Mouse (Mus musculus) forebrain, embryonic 15.5 days (tissue): ENCODE data around the gene Tspan9. TPM values are rescaled to one million over a fixed set of nuclear protein-coding genes. Genes with fewer than 3 reads are reported as not detected.
A peak's percentile ranks its signal among the peaks of the same experiment; 100 is the strongest.

Experiments
- ATAC-seq: fragments of 200-750 bp; cut with Nextera tagmentation; replicated peaks from 2 replicates; pipeline ENCODE4 v1.8.0; 2017; ENCODE audit warnings: mild to moderate bottlenecking, moderate TSS enrichment, moderate library complexity
- H3K27ac ChIP-seq: fragments of 300-500 bp; sonication (generic); replicated peaks from 2 replicates; pipeline ENCODE4 v1.5.1; 2015; ENCODE audit warnings: mild to moderate bottlenecking, inconsistent platforms
- H3K27me3 ChIP-seq: fragments of 300-500 bp; sonication (generic); 2 replicates; pipeline ENCODE4 v1.6.1; 2015; ENCODE audit warnings: inconsistent platforms
- H3K36me3 ChIP-seq: fragments of 300-500 bp; sonication (generic); 2 replicates; pipeline ENCODE4 v1.6.1; 2015; ENCODE audit warnings: mild to moderate bottlenecking, inconsistent platforms
- H3K4me1 ChIP-seq: fragments of 300-500 bp; sonication (generic); 2 replicates; pipeline ENCODE4 v1.6.1; 2015; ENCODE audit warnings: inconsistent platforms
- H3K4me2 ChIP-seq: fragments of 300-500 bp; sonication (generic); replicated peaks from 2 replicates; pipeline ENCODE4 v1.6.1; 2015; ENCODE audit warnings: mild to moderate bottlenecking, inconsistent platforms
- H3K4me3 ChIP-seq: fragments of 300-500 bp; sonication (generic); 2 replicates; pipeline ENCODE4 v1.5.1; 2015; ENCODE audit warnings: mild to moderate bottlenecking, inconsistent platforms
- H3K9ac ChIP-seq: fragments of 300-500 bp; sonication (generic); replicated peaks from 2 replicates; pipeline ENCODE4 v1.6.1; 2015; ENCODE audit warnings: mild to moderate bottlenecking, inconsistent platforms
- H3K9me3 ChIP-seq: fragments of 300-500 bp; sonication (generic); 2 replicates; pipeline ENCODE4 v1.6.1; 2016; ENCODE audit warnings: inconsistent platforms
- WGBS: fragments of 180-500 bp; shearing (Covaris S2); methylation state at CpG from one replicate; pipeline ENCODE4 v1.1.7; 2015; ENCODE audit warnings: mixed read lengths; 5-methylcytosine and 5-hydroxymethylcytosine counted together
- polyA plus RNA-seq: library from polyadenylated mRNA; unstranded; fragments of >200 nt; fragmentation: Nextera tagmentation; extraction: Ambion mirVana; gene quantifications from 2 replicates; pipeline ENCODE4 v1.2.1, GENCODE M21; 2015

The Tspan9 gene
- polyA plus RNA-seq, 1 experiment from 2014 or later: 45.9 TPM

GRCm38 (mm10) chr6:128011781-128012180 is 131.6 kb downstream of the Tspan9 start:
- Histone ChIP-seq H3K9me3 (no peaks in the 10 kb centered on the region), H3K27ac (no peak overlapping the region), H3K4me1 (peaks cover 10% of the 10 kb centered on the region), H3K9ac (no peak overlapping the region), H3K27me3 (no peaks in the 10 kb centered on the region), H3K4me2 (no peak overlapping the region), H3K36me3 (no peaks in the 10 kb centered on the region), H3K4me3 (no peak overlapping the region)
- ATAC-seq: no peak; the same call in 1 of the 2 replicates
- WGBS: 76% methylated on average over 17 of the region's 17 CpGs

GRCm38 (mm10) chr6:128011071-128011477 is 132.3 kb downstream of the Tspan9 start:
- Histone ChIP-seq H3K27me3 (no peaks in the 10 kb centered on the region), H3K9me3 (no peaks in the 10 kb centered on the region), H3K4me3 (no peak overlapping the region), H3K27ac (no peak overlapping the region), H3K36me3 (no peaks in the 10 kb centered on the region), H3K9ac (no peak overlapping the region), H3K4me2 (no peak overlapping the region), H3K4me1 (peaks cover 16% of the 10 kb centered on the region)
- WGBS: 73% methylated on average over 13 of the region's 13 CpGs
- ATAC-seq: no peak; the same call in 1 of the 2 replicates

- Histone ChIP-seq H3K9ac (no peak overlapping the region), H3K27ac (peak overlapping the region; percentile 33; the same call in 1 of the 2 replicates), H3K27me3 (no peaks in the 10 kb centered on the region), H3K36me3 (no peaks in the 10 kb centered on the region), H3K4me3 (no peak overlapping the region), H3K4me2 (no peak overlapping the region), H3K9me3 (no peaks in the 10 kb centered on the region), H3K4me1 (peaks cover 19% of the 10 kb centered on the region)
- peak; percentile 36; the same call in 1 of the 2 replicates for ATAC-seq
- 60% methylated on average over 11 of the region's 11 CpGs for WGBS
Observed at GRCm38 (mm10) chr6:128010135-128010971, 133.0 kb downstream of the Tspan9 start.

- H3K4me1 ChIP-seq: peaks cover 39% of the 10 kb centered on the region
Observed at GRCm38 (mm10) chr6:128007982-128008562, 135.3 kb downstream of the Tspan9 start.

GRCm38 (mm10) chr6:128007241-128007701 is 136.1 kb downstream of the Tspan9 start:
- no peak for ATAC-seq
- Histone ChIP-seq H3K4me3 (no peak overlapping the region), H3K27ac (no peak overlapping the region; the same call in 1 of the 2 replicates), H3K4me2 (no peak overlapping the region), H3K27me3 (no peaks in the 10 kb centered on the region), H3K9me3 (no peaks in the 10 kb centered on the region), H3K9ac (no peak overlapping the region), H3K36me3 (no peaks in the 10 kb centered on the region), H3K4me1 (peaks cover 39% of the 10 kb centered on the region)
- WGBS: 75% methylated on average over 12 of the region's 12 CpGs

More at GRCm38 (mm10) chr6:128007982-128008562, 135.3 kb downstream of the Tspan9 start:
- Histone ChIP-seq H3K9ac (no peak overlapping the region), H3K27me3 (no peaks in the 10 kb centered on the region), H3K4me2 (no peak overlapping the region), H3K9me3 (no peaks in the 10 kb centered on the region), H3K27ac (no peak overlapping the region), H3K36me3 (no peaks in the 10 kb centered on the region), H3K4me3 (no peak overlapping the region)
- WGBS: 73% methylated on average over 5 of the region's 5 CpGs
- ATAC-seq: no peak

GRCm38 (mm10) chr6:128006156-128006555 is 137.2 kb downstream of the Tspan9 start:
- no peaks in the 10 kb centered on the region for H3K27me3 ChIP-seq
- H3K9me3 ChIP-seq: no peaks in the 10 kb centered on the region
- ATAC-seq: no peak
- H3K9ac ChIP-seq: no peak overlapping the region
- peaks cover 39% of the 10 kb centered on the region for H3K4me1 ChIP-seq
- H3K36me3 ChIP-seq: no peaks in the 10 kb centered on the region
- no peak overlapping the region; the same call in 1 of the 2 replicates for H3K27ac ChIP-seq
- no peak overlapping the region for H3K4me2 ChIP-seq
- 41% methylated on average over 8 of the region's 8 CpGs for WGBS
- H3K4me3 ChIP-seq: no peak overlapping the region

GRCm38 (mm10) chr6:128004544-128004943 is 138.8 kb downstream of the Tspan9 start:
- Histone ChIP-seq H3K4me3 (no peak overlapping the region), H3K9ac (no peak overlapping the region), H3K27me3 (no peaks in the 10 kb centered on the region), H3K9me3 (no peaks in the 10 kb centered on the region), H3K4me1 (peaks cover 32% of the 10 kb centered on the region), H3K36me3 (no peaks in the 10 kb centered on the region), H3K27ac (no peak overlapping the region), H3K4me2 (no peak overlapping the region)
- 77% methylated on average over 16 of the region's 16 CpGs for WGBS
- no peak for ATAC-seq

GRCm38 (mm10) chr6:128003542-128003941 is 139.9 kb downstream of the Tspan9 start:
- Histone ChIP-seq H3K4me2 (no peak overlapping the region), H3K4me3 (no peak overlapping the region), H3K4me1 (peaks cover 32% of the 10 kb centered on the region), H3K9me3 (no peaks in the 10 kb centered on the region), H3K36me3 (no peaks in the 10 kb centered on the region), H3K27me3 (no peaks in the 10 kb centered on the region), H3K9ac (no peak overlapping the region), H3K27ac (no peak overlapping the region)
- no peak for ATAC-seq
- 50% methylated on average over 5 of the region's 5 CpGs for WGBS

GRCm38 (mm10) chr6:128002667-128003066 is 140.7 kb downstream of the Tspan9 start:
- H3K27ac ChIP-seq: no peak overlapping the region
- H3K9me3 ChIP-seq: no peaks in the 10 kb centered on the region
- no peak overlapping the region for H3K4me2 ChIP-seq
- no peak for ATAC-seq
- H3K36me3 ChIP-seq: no peaks in the 10 kb centered on the region
- no peak overlapping the region for H3K9ac ChIP-seq
- peaks cover 32% of the 10 kb centered on the region for H3K4me1 ChIP-seq
- H3K27me3 ChIP-seq: no peaks in the 10 kb centered on the region
- 90% methylated on average over 4 of the region's 4 CpGs for WGBS
- no peak overlapping the region for H3K4me3 ChIP-seq

- Histone ChIP-seq H3K27ac (no peak overlapping the region), H3K9ac (no peak overlapping the region), H3K4me1 (peaks cover 32% of the 10 kb centered on the region), H3K4me3 (no peak overlapping the region), H3K36me3 (no peaks in the 10 kb centered on the region), H3K27me3 (no peaks in the 10 kb centered on the region), H3K9me3 (no peaks in the 10 kb centered on the region), H3K4me2 (no peak overlapping the region)
- WGBS: 71% methylated on average over 10 of the region's 10 CpGs
- no peak for ATAC-seq
Observed at GRCm38 (mm10) chr6:128002104-128002503, 141.3 kb downstream of the Tspan9 start.

GRCm38 (mm10) chr6:128001587-128001986 is 141.8 kb downstream of the Tspan9 start:
- Histone ChIP-seq H3K27ac (no peak overlapping the region), H3K9ac (no peak overlapping the region), H3K9me3 (no peaks in the 10 kb centered on the region), H3K4me3 (no peak overlapping the region), H3K4me1 (peaks cover 31% of the 10 kb centered on the region), H3K4me2 (no peak overlapping the region), H3K36me3 (no peaks in the 10 kb centered on the region), H3K27me3 (no peaks in the 10 kb centered on the region)
- 40% methylated on average over 1 of the region's 1 CpGs for WGBS
- no peak for ATAC-seq

- no peak overlapping the region for H3K4me3 ChIP-seq
- H3K27me3 ChIP-seq: no peaks in the 10 kb centered on the region
- H3K36me3 ChIP-seq: no peaks in the 10 kb centered on the region
- no peak overlapping the region for H3K27ac ChIP-seq
- H3K4me1 ChIP-seq: peaks cover 25% of the 10 kb centered on the region
- no peak overlapping the region for H3K9ac ChIP-seq
- no peaks in the 10 kb centered on the region for H3K9me3 ChIP-seq
- H3K4me2 ChIP-seq: no peak overlapping the region
- ATAC-seq: no peak
- WGBS: 29% methylated on average over 3 of the region's 3 CpGs
Observed at GRCm38 (mm10) chr6:128000777-128001176, 142.6 kb downstream of the Tspan9 start.
